9 mouse cellular contexts compared by ENCODE assay signal in genomic region chr2:31263039-31263461, GRCm38 (mm10). TPM values are rescaled to one million over a fixed set of nuclear protein-coding genes. Genes with fewer than 3 reads are reported as not detected.
DNase-seq lines count a peak whose midpoint lies in the region; ATAC-seq and TF ChIP-seq lines count a peak whose summit lies in the region.
"Had no signal": no experiment of that assay in that cellular context is flagged by ENCODE, and none has a peak within 500 bp of the region (broad histone marks: within the 10 kb centered on the region; RNA-seq: fewer than 3 reads in every experiment).

No protein-coding gene starts in this region.

- no peak overlapping the region for H3K4me2 ChIP-seq in stomach, embryonic 15.5 days

- no peak for TF ChIP-seq CTCF in cerebellum, adult 2 months (IDR thresholded peaks at IDR 0.05; ENCODE audit: borderline replicate concordance, insufficient read depth, low read depth, low read length)

- H3K9ac ChIP-seq in stomach, embryonic 15.5 days: no peak overlapping the region

- peak; percentile 60 to 64 for DNase-seq in cerebellum, adult 2 months
- DNase-seq in cerebellum, adult 8-10 months: no peak
- DNase-seq in right cerebral cortex, postnatal 10 days (ENCODE audit: low spot score in 2 of 2): peak; percentile 75 to 85
- DNase-seq in right cerebral cortex, adult 2 months (ENCODE audit: low spot score in 2 of 2): no peak
- DNase-seq in layer of hippocampus, adult 9-11 months: peak; percentile 86
- DNase-seq in adrenal gland, postnatal 4 days (ENCODE audit: low spot score in 2 of 2): no peak

- no peak for TF ChIP-seq POLR2A in cerebellum, adult 2 months (IDR thresholded peaks at IDR 0.05; ENCODE audit: borderline replicate concordance, insufficient read depth, low read length)

- H3K4me3 ChIP-seq in cerebellum, adult 2 months (replicated peaks; ENCODE audit: insufficient read depth, low read depth, low read length): no peak overlapping the region
- no peak overlapping the region for H3K4me3 ChIP-seq in stomach, embryonic 15.5 days (replicated peaks)

- no peaks in the 10 kb centered on the region for H3K27me3 ChIP-seq in cerebellum, adult 2 months (ENCODE audit: control insufficient read depth, insufficient read depth, low read length)
- H3K27me3 ChIP-seq in stomach, embryonic 15.5 days (replicated peaks): no peaks in the 10 kb centered on the region

- WGBS in cerebellum, adult 2 months: 7% methylated on average over 8 of the region's 8 CpGs
- WGBS in stomach, embryonic 15.5 days: 51% methylated on average over 8 of the region's 8 CpGs

- peak overlapping the region; percentile 91 for H3K27ac ChIP-seq in cerebellum, adult 2 months (ENCODE audit: insufficient read depth, low read length)
- peak overlapping the region; percentile 67 for H3K27ac ChIP-seq in stomach, embryonic 15.5 days

- H3K36me3 ChIP-seq in stomach, embryonic 15.5 days: no peaks in the 10 kb centered on the region

- H3K9me3 ChIP-seq in stomach, embryonic 15.5 days: no peaks in the 10 kb centered on the region

- peaks cover 81% of the 10 kb centered on the region for H3K4me1 ChIP-seq in cerebellum, adult 2 months (ENCODE audit: control insufficient read depth, insufficient read depth, low read length)
- H3K4me1 ChIP-seq in stomach, embryonic 15.5 days: peaks cover 53% of the 10 kb centered on the region

- no peak for ATAC-seq in stomach, embryonic 15.5 days (ENCODE audit: insufficient read depth, low FRiP score, low read depth)
- ATAC-seq in megakaryocyte-erythroid progenitor cell, adult 5-6 weeks (replicated peaks; ENCODE audit: low FRiP score, low TSS enrichment, poor library complexity, severe bottlenecking): no peak

RNA-seq across cellular contexts. Expression of gene Ncs1, which starts 17.4 kb away (rescaled TPM):
- 118 and 126 TPM in 2 replicates for polyA plus RNA-seq in cerebellum, adult 2 months (2012; rRNA removed)
- polyA plus RNA-seq in stomach, embryonic 15.5 days (2015; fragmentation: Nextera tagmentation; extraction: Ambion mirVana): 22.3 and 24.3 TPM in 2 replicates
- 10 to 100 TPM in 1 of 2 experiments, 1 to 10 TPM in 1; 8.0 to 15.4 TPM for total RNA-seq in adrenal gland, postnatal 4 days (2021)
- total RNA-seq in megakaryocyte-erythroid progenitor cell, adult 5-6 weeks (2014; fragmentation: Nextera tagmentation): 1.5 and 1.7 TPM in 2 replicates
- 0.99 and 1.6 TPM in 2 replicates for total RNA-seq in megakaryocyte-erythroid progenitor cell, adult 5-6 weeks (2017)
- total RNA-seq: neutrophil, adult 5-6 weeks had no signal

RNA-seq across cellular contexts. Expression of gene Hmcn2, which starts 51.2 kb away (rescaled TPM):
- 0.59 and 0.63 TPM in 2 replicates for polyA plus RNA-seq in cerebellum, adult 2 months (2012; rRNA removed)
- polyA plus RNA-seq in stomach, embryonic 15.5 days (2015; fragmentation: Nextera tagmentation; extraction: Ambion mirVana): 3.4 and 4.1 TPM in 2 replicates
- 1 to 10 TPM; 2.7 TPM for total RNA-seq in adrenal gland, postnatal 4 days (2021)
- 0.85 TPM in 1 of 2 replicates, not detected in the other for total RNA-seq in megakaryocyte-erythroid progenitor cell, adult 5-6 weeks (2014; fragmentation: Nextera tagmentation)
- not detected in 2 replicates for total RNA-seq in megakaryocyte-erythroid progenitor cell, adult 5-6 weeks (2017)
- total RNA-seq: neutrophil, adult 5-6 weeks had no signal

Comparison
In these comparisons a context has a peak if more than half of its experiments do, and no peak if none do; other contexts are left out.
1. DNase-seq: peak in cerebellum, adult 2 months (2 of 2), right cerebral cortex, postnatal 10 days (2 of 2) and layer of hippocampus, adult 9-11 months (single experiment); none in cerebellum, adult 8-10 months (single experiment), right cerebral cortex, adult 2 months (0 of 2) and adrenal gland, postnatal 4 days (0 of 2).